Mouse (Mus musculus) lung, postnatal 0 days (tissue): ENCODE data around the gene Gsta2. TPM values are rescaled to one million over a fixed set of nuclear protein-coding genes. Genes with fewer than 3 reads are reported as not detected.
"Not testable (repeated sequence)": the region's sequence is repeated elsewhere in the genome, so short reads cannot be mapped to it uniquely, and the experiment has no call there.

Experiments
- ATAC-seq: fragments of 200-750 bp; cut with Nextera tagmentation; 2 replicates; pipeline ENCODE4 v1.8.0; 2017; ENCODE audit warnings: moderate library complexity
- DNase-seq: peaks from one replicate; pipeline ENCODE4 v3.0.0-alpha.2; 2016; ENCODE audit warnings: low spot score
- H3K27ac ChIP-seq: fragments of 300-500 bp; sonication (generic); 2 replicates; pipeline ENCODE4 v1.5.1; 2014; ENCODE audit warnings: antibody characterized with exemption, mild to moderate bottlenecking, low read length, mixed read lengths
- H3K27me3 ChIP-seq: fragments of 300-500 bp; sonication (generic); replicated peaks from 2 replicates; pipeline ENCODE4 v1.6.1; 2014; ENCODE audit warnings: low read length, mixed read lengths; ENCODE audit not compliant: insufficient read depth
- H3K36me3 ChIP-seq: fragments of 300-500 bp; sonication (generic); 2 replicates; pipeline ENCODE4 v1.6.1; 2014; ENCODE audit warnings: low read length, mixed read lengths; ENCODE audit not compliant: insufficient read depth
- H3K4me1 ChIP-seq: fragments of 300-500 bp; sonication (generic); 2 replicates; pipeline ENCODE4 v1.6.1; 2014; ENCODE audit warnings: antibody characterized with exemption, low read depth, low read length, mixed read lengths; ENCODE audit not compliant: insufficient read depth
- H3K4me2 ChIP-seq: fragments of 300-500 bp; sonication (generic); replicated peaks from 2 replicates; pipeline ENCODE4 v1.6.1; 2014; ENCODE audit warnings: low read depth, mild to moderate bottlenecking, low read length, moderate library complexity, mixed read lengths
- H3K4me3 ChIP-seq: fragments of 300-500 bp; sonication (generic); 2 replicates; pipeline ENCODE4 v1.5.1; 2014; ENCODE audit warnings: low read depth, low read length
- H3K9ac ChIP-seq: fragments of 300-500 bp; sonication (generic); replicated peaks from 2 replicates; pipeline ENCODE4 v1.6.1; 2014; ENCODE audit warnings: low read depth, mild to moderate bottlenecking
- H3K9me3 ChIP-seq: fragments of 300-500 bp; sonication (generic); 2 replicates; pipeline ENCODE4 v1.6.1; 2016; ENCODE audit warnings: low read length, mixed read lengths
- WGBS: fragments of 180-500 bp; shearing (Covaris S2); extraction: QIAGEN DNeasy Blood & Tissue Kit; methylation state at CpG from one replicate; pipeline ENCODE4 v1.1.7; 2014; 5-methylcytosine and 5-hydroxymethylcytosine counted together
- polyA plus RNA-seq: library from polyadenylated mRNA; unstranded; fragments of >200 nt; fragmentation: Nextera tagmentation; extraction: Ambion mirVana; gene quantifications from 2 replicates; pipeline ENCODE4 v1.2.1, GENCODE M21; 2015

Gsta2 gene
- polyA plus RNA-seq, 1 experiment from 2014 or later: 4.9 TPM

GRCm38 (mm10) chr9:78289063-78289462 is 66.5 kb downstream of the Gsta2 start:
- H3K36me3 ChIP-seq, H3K4me3 ChIP-seq, H3K9me3 ChIP-seq, DNase-seq, H3K4me1 ChIP-seq, H3K27ac ChIP-seq, H3K9ac ChIP-seq, H3K27me3 ChIP-seq, ATAC-seq, H3K4me2 ChIP-seq: not testable (repeated sequence)
- WGBS: 22% methylated on average over 1 of the region's 1 CpGs

DNA sequence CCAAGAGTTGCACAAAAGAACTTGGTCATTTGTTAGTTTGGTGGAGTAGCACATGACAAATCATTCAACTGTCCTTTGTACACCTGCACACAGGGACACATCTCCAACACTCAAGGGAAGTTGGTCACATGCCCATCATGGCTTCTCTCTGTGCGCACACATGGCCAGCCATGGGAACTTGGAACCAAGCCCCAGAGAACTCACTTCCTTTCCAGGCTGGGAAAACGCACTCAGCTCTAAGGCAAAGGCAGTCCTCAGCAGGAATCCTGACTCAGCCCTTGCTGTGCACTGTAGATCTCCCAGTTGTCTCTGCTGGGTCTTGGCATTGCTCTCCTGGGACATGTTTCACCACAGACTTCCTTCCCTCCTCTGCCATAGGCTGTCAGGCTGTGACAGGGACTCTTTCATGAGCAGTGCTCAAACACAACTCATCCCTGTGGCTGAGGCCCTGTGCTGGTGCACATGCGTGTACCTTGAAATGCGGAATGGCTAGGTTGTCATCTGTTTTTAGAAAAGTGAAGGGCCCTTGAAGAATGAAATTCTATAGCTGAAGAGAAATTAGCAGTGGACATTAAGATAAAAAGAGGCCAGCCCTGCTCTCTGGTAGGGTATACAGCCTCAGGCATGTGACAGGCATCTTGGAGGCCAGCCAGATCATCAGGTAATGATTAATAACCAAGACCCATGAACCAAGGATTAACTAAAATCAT is 73.4 kb downstream of the Gsta2 start:
- H3K9ac ChIP-seq, H3K9me3 ChIP-seq, H3K36me3 ChIP-seq, H3K4me1 ChIP-seq, H3K27ac ChIP-seq, H3K4me3 ChIP-seq, H3K4me2 ChIP-seq, H3K27me3 ChIP-seq: not testable (repeated sequence)
- peak; percentile 53; the same call in 1 of the 2 replicates for ATAC-seq
- peak; percentile 23 for DNase-seq
- WGBS: 57% methylated on average over 4 of the region's 4 CpGs

Other genes starting within 250 kb of the Gsta2 start
- gene Fbxo9, start 246.7 kb downstream of the Gsta2 start, polyA plus RNA-seq: 55.1 and 59.9 TPM in 2 replicates
- 19.3 and 23.0 TPM in 2 replicates for gene Ick, start 246.6 kb downstream of the Gsta2 start, polyA plus RNA-seq
- gene Gsta4, start 173.0 kb downstream of the Gsta2 start, polyA plus RNA-seq: 107 and 112 TPM in 2 replicates
- gene Gsta1, start 125.1 kb downstream of the Gsta2 start, polyA plus RNA-seq: 0.97 and 1.2 TPM in 2 replicates
- gene Gm3776, start 98.7 kb downstream of the Gsta2 start, polyA plus RNA-seq: 0.51 and 0.62 TPM in 2 replicates
- gene Gm10639, start 65.9 kb downstream of the Gsta2 start, polyA plus RNA-seq: 0.29 and 0.68 TPM in 2 replicates
- not detected in 2 replicates for gene Omt2a, start 41.0 kb downstream of the Gsta2 start, polyA plus RNA-seq
- not detected in 2 replicates for gene Omt2b, start 28.2 kb downstream of the Gsta2 start, polyA plus RNA-seq
- gene Dppa5a, start 12.4 kb upstream of the Gsta2 start, polyA plus RNA-seq: 0.71 and 0.81 TPM in 2 replicates
- 3.3 and 4.1 TPM in 2 replicates for gene Ooep, start 22.9 kb upstream of the Gsta2 start, polyA plus RNA-seq
- 0.05 TPM in 1 of 2 replicates, not detected in the other for gene Ddx43, start 40.0 kb upstream of the Gsta2 start, polyA plus RNA-seq
- 0.86 TPM in 2 replicates for gene Cgas, start 87.4 kb upstream of the Gsta2 start, polyA plus RNA-seq
- gene Mto1, start 92.4 kb upstream of the Gsta2 start, polyA plus RNA-seq: 11.2 and 12.2 TPM in 2 replicates
- 0.80 and 0.88 TPM in 2 replicates for gene Gm17324, start 93.0 kb upstream of the Gsta2 start, polyA plus RNA-seq
- gene Eef1a1, start 133.4 kb upstream of the Gsta2 start, polyA plus RNA-seq: 2,930 and 3,003 TPM in 2 replicates
- 19.9 TPM in 2 replicates for gene Slc17a5, start 232.3 kb upstream of the Gsta2 start, polyA plus RNA-seq